Mouse (Mus musculus) ovary, postnatal 36 days (tissue): Measurements from ENCODE around the gene Gzmf.
A peak's percentile ranks its signal among the peaks of the same experiment; 100 is the strongest.
"Not testable (repeated sequence)": the region's sequence is repeated elsewhere in the genome, so short reads cannot be mapped to it uniquely, and the experiment has no call there.

Experiments
- DNase-seq: peaks from one replicate; pipeline ENCODE4 v3.0.0; 2022; ENCODE audit warnings: low spot score, mixed read lengths

The Gzmf gene

DNA sequence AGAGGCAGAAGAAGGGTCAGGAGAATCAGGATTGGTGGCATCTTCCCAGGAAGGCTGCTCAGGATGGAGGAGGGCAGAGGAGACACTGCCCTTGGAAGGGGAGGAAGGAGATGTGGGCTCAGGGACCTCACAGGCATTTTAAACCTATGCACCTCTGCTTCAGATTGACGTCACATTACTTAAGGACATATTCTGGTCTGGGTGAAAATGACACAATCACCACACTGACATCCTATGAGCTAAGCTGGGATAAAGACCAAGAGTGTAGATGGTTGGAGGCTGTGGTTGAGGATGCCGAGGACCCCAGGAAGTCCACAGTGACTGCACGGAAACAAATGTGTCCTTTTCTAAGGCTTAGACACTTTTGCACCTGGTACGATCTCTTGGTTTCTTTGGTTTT is at the start of gene Gzmf:
Gzmf (minus strand) TSS at position 101 of the 400 bp plus-strand sequence.
- no peak for DNase-seq

- no peak for DNase-seq
Observed at GRCm38 (mm10) chr14:56240409-56240808, 29.2 kb upstream of the Gzmf start.

- no peak for DNase-seq
Observed at GRCm38 (mm10) chr14:56234556-56234955, 23.3 kb upstream of the Gzmf start, which contains the start of gene Gzmc. Gene Gzmc, minus strand, starts transcription at chr14:56234656.

DNA sequence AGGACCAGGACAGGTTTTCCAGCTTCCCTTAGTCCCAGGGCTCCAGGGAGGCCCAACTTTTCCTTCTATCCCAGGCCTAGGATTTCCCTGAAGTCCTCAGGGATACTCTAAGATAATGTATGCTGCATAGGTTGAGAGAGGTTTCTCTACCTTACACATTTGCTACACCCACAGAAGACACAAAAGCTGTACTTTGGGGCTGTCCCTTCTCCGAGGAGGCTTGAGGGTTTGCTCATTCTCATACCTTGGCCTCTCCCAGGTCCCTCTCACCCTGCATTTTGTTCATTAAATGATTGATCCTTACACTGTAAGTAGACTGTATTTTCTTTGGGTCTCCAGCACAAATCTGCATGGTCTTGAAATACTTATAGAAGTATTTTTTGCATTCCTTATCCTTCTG is 5.6 kb downstream of the Gzmf start:
- no peak for DNase-seq

DNA sequence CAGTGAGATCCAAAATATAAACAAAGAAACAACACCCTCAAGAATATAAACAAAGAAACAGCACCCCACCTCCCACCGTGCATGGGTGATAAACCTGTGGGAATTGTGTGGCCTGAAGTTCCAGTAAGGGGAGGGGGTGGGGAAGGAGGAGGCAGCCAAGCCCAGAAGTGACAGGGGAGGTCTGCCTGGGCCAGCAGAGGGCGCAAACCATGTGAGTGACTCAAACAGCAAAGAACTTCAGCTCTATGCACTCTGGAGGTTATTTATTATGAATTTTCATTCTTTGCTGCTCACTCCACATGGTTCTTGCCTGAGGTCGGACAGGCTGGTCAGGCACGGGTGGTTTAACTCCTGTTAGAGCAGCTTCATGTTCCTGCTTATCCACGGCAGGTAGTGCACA is 6.2 kb downstream of the Gzmf start:
- peak; percentile 28 for DNase-seq

GRCm38 (mm10) chr14:56203975-56204374 is 7.2 kb downstream of the Gzmf start:
- peak; percentile 64 for DNase-seq

- DNase-seq: no peak
Observed at GRCm38 (mm10) chr14:56186946-56187345, 24.3 kb downstream of the Gzmf start.

- DNase-seq: no peak
Observed at GRCm38 (mm10) chr14:56186521-56186920, 24.7 kb downstream of the Gzmf start.

GRCm38 (mm10) chr14:56177651-56178050 is 33.6 kb downstream of the Gzmf start:
- peak; percentile 34 for DNase-seq

GRCm38 (mm10) chr14:56174499-56174898 is 36.7 kb downstream of the Gzmf start, which contains the start of gene Gzmn:
Gene Gzmn, minus strand, starts transcription at chr14:56174599.
- DNase-seq: no peak

DNA sequence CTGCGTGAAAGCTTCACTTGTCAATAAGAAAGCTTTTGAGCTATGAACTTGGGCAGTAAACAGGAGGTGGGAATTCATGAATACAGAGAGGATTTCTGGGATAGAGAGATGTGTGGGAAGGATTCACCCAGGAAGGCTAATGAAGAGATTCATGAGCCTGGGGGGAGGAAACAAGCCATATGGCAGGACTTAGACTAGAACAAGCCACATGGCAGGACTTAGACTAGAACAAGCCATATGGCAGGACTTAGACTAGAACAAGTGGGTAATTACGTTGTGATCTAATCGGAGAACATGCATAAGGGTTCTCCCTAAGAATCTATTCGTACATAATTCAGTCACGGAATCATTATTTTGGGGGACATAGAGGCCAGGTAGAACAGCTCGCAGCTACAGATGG is 37.8 kb downstream of the Gzmf start:
- DNase-seq: no peak

GRCm38 (mm10) chr14:56172744-56173143 is 38.5 kb downstream of the Gzmf start:
- no peak for DNase-seq

- DNase-seq: no peak
Observed at GRCm38 (mm10) chr14:56168009-56168408, 43.2 kb downstream of the Gzmf start.

DNA sequence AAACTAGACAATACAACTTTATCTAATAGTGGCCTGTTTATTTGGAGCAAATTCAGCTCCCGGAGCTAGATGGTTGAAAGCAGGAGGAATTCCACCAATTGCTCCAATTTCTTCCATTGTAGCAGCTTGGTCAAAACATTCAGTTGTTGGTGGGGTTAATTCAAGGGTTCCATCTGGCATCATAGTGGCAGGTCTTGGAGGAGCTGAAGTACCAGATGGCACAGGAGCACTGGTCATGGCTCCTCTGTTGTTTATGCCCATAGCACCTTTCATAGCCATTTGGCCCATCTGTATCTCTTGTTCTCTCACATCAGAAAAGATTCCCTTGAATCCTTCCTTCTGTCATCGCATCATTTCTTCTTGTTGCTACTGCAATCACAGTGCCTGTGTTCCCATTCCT is 49.1 kb downstream of the Gzmf start:
- no peak for DNase-seq

DNA sequence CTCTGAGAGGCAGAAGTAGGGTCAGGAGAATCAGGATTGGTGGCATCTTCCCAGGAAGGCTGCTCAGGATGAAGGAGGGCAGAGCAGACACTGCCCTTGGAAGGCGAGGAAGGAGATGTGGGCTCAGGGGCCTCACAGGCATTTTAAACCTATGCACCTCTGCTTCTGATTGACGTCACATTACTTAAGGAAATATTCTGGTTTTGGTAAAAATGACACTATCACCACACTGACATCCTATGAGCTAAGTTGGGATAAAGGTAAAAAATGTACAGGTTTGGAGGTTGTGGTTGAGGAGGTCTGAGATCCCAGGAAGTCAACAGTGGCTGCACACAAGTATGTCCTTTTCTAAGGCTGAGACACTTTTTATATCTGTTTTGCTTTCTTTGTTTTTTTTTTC is 51.7 kb downstream of the Gzmf start, which contains the start of gene Gzmg:
Gzmg (minus strand) TSS at position 101 of the 400 bp plus-strand sequence.
- DNase-seq: not testable (repeated sequence)

DNA sequence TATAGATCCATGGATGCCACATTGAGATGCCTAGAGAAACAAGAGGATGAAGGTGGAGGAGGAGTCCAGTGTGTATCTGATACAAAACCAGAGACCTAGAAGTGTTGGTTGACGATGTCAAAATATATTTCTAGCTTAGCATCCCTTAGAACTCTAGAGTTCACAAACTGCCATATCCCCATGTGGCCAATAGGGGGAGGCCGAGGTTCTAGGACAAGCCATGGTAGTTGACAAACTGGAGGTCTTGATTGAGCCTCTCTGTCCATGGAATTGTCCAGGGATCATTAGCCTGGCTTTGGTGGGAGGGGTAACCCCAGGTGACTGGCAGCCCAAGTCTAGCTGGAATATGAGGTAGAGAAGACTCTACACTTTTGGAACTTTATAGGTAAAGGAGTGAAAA is 55.9 kb downstream of the Gzmf start:
- DNase-seq: no peak
